Mouse (Mus musculus): ENCODE measurements around the gene Ccndbp1. TPM values are rescaled to one million over a fixed set of nuclear protein-coding genes. Genes with fewer than 3 reads are reported as not detected.

Ccndbp1 gene
- total RNA-seq, 2 experiments from 2014 or later = 17.3 to 19.9 TPM

Small RNA genes within 50 kb of the gene (microRNA-seq; reads per million reads assigned to microRNA genes)
- 0 reads per million in 2 experiments for gene Gm44325

Other genes starting within 250 kb of the Ccndbp1 start
- 1 to 10 TPM; 8.1 to 9.8 TPM for gene Cdan1, start 158.3 kb upstream of the Ccndbp1 start, total RNA-seq (2021)
- gene Ttbk2, start 157.8 kb upstream of the Ccndbp1 start, total RNA-seq (2021) = 10 to 100 TPM in 1 of 2 experiments, 1 to 10 TPM in 1; 8.6 to 12.5 TPM
- gene Ubr1, start 37.7 kb upstream of the Ccndbp1 start, total RNA-seq (2021) = 10 to 100 TPM; 20.0 to 22.0 TPM
- gene Tmem62, start 31.4 kb upstream of the Ccndbp1 start, total RNA-seq (2021) = 1 to 10 TPM; 2.8 to 4.0 TPM
- 1 to 10 TPM in 1 of 2 experiments, not detected in 1; 1.2 TPM for gene Epb42, start 28.7 kb downstream of the Ccndbp1 start, total RNA-seq (2021)
- not detected for gene Tgm5, start 77.4 kb downstream of the Ccndbp1 start, total RNA-seq (2021)
- gene Tgm7, start 101.4 kb downstream of the Ccndbp1 start, total RNA-seq (2021) = not detected
- gene Adal, start 132.0 kb downstream of the Ccndbp1 start, total RNA-seq (2021) = 10 to 100 TPM; 11.7 to 14.0 TPM
- 1 to 10 TPM; 4.0 to 5.3 TPM for gene Lcmt2, start 132.2 kb downstream of the Ccndbp1 start, total RNA-seq (2021)
- gene Tubgcp4, start 162.3 kb downstream of the Ccndbp1 start, total RNA-seq (2021) = 10 to 100 TPM; 10.5 to 16.2 TPM
- gene Zscan29, start 162.7 kb downstream of the Ccndbp1 start, total RNA-seq (2021) = 1 to 10 TPM; 4.2 to 5.2 TPM

Data from gastrocnemius, postnatal 10 days (tissue).